Mouse (Mus musculus) intestine, embryonic 16.5 days (tissue): ENCODE data around the gene Selenoh. TPM values are rescaled to one million over a fixed set of nuclear protein-coding genes. Genes with fewer than 3 reads are reported as not detected.
A peak's percentile ranks its signal among the peaks of the same experiment; 100 is the strongest.

Experiments used
- ATAC-seq: fragments of 200-750 bp; cut with Nextera tagmentation; 2 replicates; pipeline ENCODE4 v1.8.0; 2017; ENCODE audit warnings: moderate TSS enrichment, moderate library complexity
- H3K27ac ChIP-seq: fragments of 300-500 bp; sonication (generic); 2 replicates; pipeline ENCODE4 v1.5.1; 2014; ENCODE audit warnings: mild to moderate bottlenecking, low read length
- H3K27me3 ChIP-seq: fragments of 300-500 bp; sonication (generic); replicated peaks from 2 replicates; pipeline ENCODE4 v1.6.1; 2014; ENCODE audit warnings: low read length, control low read depth, mixed read lengths; ENCODE audit not compliant: control insufficient read depth, insufficient read depth
- H3K36me3 ChIP-seq: fragments of 300-500 bp; sonication (generic); 2 replicates; pipeline ENCODE4 v1.6.1; 2014; ENCODE audit warnings: low read length, control low read depth; ENCODE audit not compliant: control insufficient read depth, insufficient read depth
- H3K4me1 ChIP-seq: fragments of 300-500 bp; sonication (generic); 2 replicates; pipeline ENCODE4 v1.6.1; 2014; ENCODE audit warnings: low read length, control low read depth, mixed read lengths; ENCODE audit not compliant: control insufficient read depth, insufficient read depth
- H3K4me2 ChIP-seq: fragments of 300-500 bp; sonication (generic); 2 replicates; pipeline ENCODE4 v1.6.1; 2014; ENCODE audit warnings: low read depth, low read length, control low read depth
- H3K4me3 ChIP-seq: fragments of 300-500 bp; sonication (generic); 2 replicates; pipeline ENCODE4 v1.5.1; 2014; ENCODE audit warnings: mild to moderate bottlenecking, low read length
- H3K9ac ChIP-seq: fragments of 300-500 bp; sonication (generic); 2 replicates; pipeline ENCODE4 v1.6.1; 2014; ENCODE audit warnings: low read depth, low read length
- H3K9me3 ChIP-seq: fragments of 300-500 bp; sonication (generic); 2 replicates; pipeline ENCODE4 v1.6.1; 2016; ENCODE audit warnings: low read length, control low read depth; ENCODE audit not compliant: control insufficient read depth
- WGBS: fragments of 180-500 bp; shearing (Covaris S2); extraction: QIAGEN DNeasy Blood & Tissue Kit; methylation state at CpG from one replicate; pipeline ENCODE4 v1.1.7; 2014; 5-methylcytosine and 5-hydroxymethylcytosine counted together
- polyA plus RNA-seq: library from polyadenylated mRNA; unstranded; fragments of >200 nt; fragmentation: Nextera tagmentation; extraction: Ambion mirVana; gene quantifications from 2 replicates; pipeline ENCODE4 v1.2.1, GENCODE M21; 2015

Gene Selenoh
- 184 and 206 TPM in 2 replicates for polyA plus RNA-seq

DNA sequence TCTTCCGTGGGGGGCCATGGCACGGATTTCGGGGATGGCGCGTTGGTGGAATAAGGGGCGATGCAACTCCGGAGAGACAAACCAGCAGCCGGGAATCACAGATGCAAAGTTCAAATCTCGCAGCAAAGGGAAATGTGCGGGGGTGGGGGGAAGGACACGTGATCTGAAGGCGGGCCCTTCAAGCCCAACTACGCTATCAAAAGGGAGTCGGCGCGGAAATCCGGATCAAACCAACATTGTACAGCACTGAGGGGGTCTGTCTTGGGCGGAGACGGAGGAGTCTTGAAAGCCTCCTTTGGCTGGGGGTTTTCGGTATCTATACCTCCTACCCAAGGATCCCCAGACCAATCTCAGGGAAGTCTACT, at the start of gene Selenoh:
Gene Selenoh (minus strand): TSS at position 202 of the 365 bp plus-strand sequence.
- H3K9ac ChIP-seq, result peak within 1 kb of the TSS; percentile 98
- H3K4me2 ChIP-seq, result peak within 1 kb of the TSS; percentile 71
- peak; percentile 95 for ATAC-seq
- H3K4me1 ChIP-seq, result peaks cover 8% of the 10 kb centered on the region
- H3K36me3 ChIP-seq, result no peaks in the 10 kb centered on the region
- H3K27ac ChIP-seq, result peak within 1 kb of the TSS; percentile 92
- H3K9me3 ChIP-seq, result no peaks in the 10 kb centered on the region
- peak within 1 kb of the TSS; percentile 97 for H3K4me3 ChIP-seq
- no peaks in the 10 kb centered on the region for H3K27me3 ChIP-seq
- under 1% methylated on average over 20 of the region's 20 CpGs for WGBS

DNA sequence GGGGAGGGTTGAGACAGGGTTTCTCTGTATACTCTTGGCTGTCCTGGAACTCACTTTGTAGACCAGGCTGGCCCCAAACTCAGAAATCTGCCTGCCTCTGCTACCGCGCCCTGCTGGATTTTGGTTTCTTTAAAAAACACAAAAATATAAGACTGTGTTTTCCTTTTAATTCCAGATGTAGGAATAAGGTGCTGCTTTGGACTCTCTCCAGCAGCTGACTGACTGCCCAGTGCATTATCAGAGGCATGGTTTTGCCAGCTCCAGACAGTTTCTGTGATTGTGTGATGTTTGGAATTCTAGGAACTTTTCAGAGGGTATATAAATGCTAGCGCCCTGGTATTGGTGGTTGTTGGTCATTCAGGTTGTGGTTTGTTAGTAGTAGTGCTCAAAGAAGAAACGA, 46.8 kb upstream of the Selenoh start:
- peaks cover 5% of the 10 kb centered on the region; the same call in 1 of the 2 replicates for H3K4me1 ChIP-seq
- H3K9ac ChIP-seq, result no peak overlapping the region
- no peaks in the 10 kb centered on the region for H3K9me3 ChIP-seq
- WGBS, result 97% methylated on average over 4 of the region's 4 CpGs
- H3K4me3 ChIP-seq, result no peak overlapping the region
- H3K27ac ChIP-seq, result no peak overlapping the region
- no peaks in the 10 kb centered on the region for H3K36me3 ChIP-seq
- ATAC-seq, result no peak
- no peaks in the 10 kb centered on the region for H3K27me3 ChIP-seq
- no peak overlapping the region for H3K4me2 ChIP-seq

DNA sequence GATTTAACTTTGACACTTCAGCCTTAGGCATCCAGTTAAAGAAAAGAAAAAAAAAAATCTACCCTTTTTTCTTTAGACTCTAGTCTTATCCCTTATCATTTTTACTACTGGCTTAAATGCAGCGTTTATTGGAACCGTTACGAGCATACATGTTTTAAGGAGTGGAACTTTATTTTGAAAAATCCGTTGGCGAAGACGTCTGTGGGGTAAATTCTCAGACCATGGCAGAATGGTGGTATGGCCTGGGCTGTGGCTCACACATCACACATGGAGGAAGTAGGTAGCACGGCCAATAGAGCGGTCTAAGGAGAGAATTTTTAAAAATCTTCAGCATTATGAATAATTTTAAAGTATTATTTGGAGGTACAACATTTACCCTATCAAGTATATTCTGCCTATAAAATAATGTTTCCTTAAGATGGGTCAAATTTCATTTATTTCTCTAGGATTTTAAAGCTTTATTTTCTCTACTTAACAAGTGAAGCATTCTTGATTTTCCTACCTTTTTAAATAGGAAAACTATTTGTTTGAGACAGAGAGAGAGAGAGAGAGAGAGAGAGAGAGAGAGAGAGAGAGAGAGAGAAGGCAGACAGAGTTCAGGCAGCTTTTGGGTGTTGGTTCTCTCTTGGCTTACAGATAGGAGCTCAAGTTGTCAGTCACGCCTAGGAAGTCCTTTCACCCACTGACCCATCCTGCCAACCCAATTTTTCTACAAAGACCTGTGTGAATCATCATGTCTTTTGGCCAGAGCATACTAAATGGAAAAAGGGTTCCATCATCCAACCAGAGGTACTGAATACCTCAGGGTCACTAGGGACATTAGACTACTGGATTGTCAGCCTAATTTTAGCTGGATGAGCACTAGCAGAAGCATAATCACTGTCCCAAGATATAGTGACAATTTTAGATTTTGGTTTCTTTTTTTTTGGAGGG, 46.1 kb upstream of the Selenoh start:
- peaks cover 5% of the 10 kb centered on the region; the same call in 1 of the 2 replicates for H3K4me1 ChIP-seq
- H3K27me3 ChIP-seq, result no peaks in the 10 kb centered on the region
- peak overlapping the region; percentile 80 for H3K4me3 ChIP-seq
- H3K9ac ChIP-seq, result peak overlapping the region; percentile 80
- ATAC-seq, result no peak
- H3K9me3 ChIP-seq, result no peaks in the 10 kb centered on the region
- H3K27ac ChIP-seq, result peak overlapping the region; percentile 91
- 29% methylated on average over 9 of the region's 9 CpGs for WGBS
- peak overlapping the region; percentile 83 for H3K4me2 ChIP-seq
- no peaks in the 10 kb centered on the region for H3K36me3 ChIP-seq

DNA sequence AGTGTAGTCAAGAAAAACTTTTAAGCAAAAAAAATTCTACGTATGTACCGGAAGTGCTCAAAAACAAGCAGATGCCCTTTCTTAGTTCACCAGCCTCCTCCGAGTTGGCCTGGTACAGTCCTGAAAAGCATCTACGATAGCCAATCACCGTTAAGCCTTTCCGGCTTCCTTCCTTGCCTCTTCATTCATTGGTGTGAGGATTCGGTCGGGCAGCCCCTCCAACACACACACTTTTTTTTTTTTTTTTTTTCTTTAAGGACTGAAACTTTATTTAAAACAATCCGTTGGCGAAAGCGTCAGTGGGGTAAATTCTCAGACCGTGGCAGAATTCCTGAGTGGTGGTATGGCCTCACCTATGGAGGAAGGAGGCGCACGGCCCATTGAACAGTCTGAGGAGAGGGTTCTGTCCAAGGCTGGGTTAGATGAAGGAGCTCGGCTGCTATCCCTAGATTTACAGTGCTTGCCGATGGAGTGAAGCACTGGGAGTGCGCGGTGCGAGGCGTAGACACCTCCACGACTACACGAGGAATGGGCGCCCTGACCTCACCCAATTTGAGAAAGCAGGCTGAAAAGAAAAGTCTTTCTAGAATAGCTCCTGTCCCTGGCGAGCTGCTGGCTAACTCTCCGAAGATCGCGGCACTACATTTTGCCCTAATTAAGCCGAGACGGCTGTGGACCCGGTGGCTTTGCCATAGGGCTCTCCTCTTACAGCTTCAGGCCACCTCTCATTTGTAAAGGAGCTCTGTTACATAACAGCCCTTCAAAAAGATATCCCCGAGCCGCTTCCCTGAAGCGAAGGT, 45.2 kb upstream of the Selenoh start:
- peak; percentile 95 for ATAC-seq
- Histone ChIP-seq H3K9ac (peak overlapping the region; percentile 95), H3K27ac (peak overlapping the region; percentile 98), H3K9me3 (no peaks in the 10 kb centered on the region), H3K27me3 (no peaks in the 10 kb centered on the region), H3K4me1 (peaks cover 5% of the 10 kb centered on the region; the same call in 1 of the 2 replicates), H3K4me3 (peak overlapping the region; percentile 80), H3K4me2 (peak overlapping the region; percentile 83), H3K36me3 (no peaks in the 10 kb centered on the region)
- WGBS, result under 1% methylated on average over 33 of the region's 33 CpGs

DNA sequence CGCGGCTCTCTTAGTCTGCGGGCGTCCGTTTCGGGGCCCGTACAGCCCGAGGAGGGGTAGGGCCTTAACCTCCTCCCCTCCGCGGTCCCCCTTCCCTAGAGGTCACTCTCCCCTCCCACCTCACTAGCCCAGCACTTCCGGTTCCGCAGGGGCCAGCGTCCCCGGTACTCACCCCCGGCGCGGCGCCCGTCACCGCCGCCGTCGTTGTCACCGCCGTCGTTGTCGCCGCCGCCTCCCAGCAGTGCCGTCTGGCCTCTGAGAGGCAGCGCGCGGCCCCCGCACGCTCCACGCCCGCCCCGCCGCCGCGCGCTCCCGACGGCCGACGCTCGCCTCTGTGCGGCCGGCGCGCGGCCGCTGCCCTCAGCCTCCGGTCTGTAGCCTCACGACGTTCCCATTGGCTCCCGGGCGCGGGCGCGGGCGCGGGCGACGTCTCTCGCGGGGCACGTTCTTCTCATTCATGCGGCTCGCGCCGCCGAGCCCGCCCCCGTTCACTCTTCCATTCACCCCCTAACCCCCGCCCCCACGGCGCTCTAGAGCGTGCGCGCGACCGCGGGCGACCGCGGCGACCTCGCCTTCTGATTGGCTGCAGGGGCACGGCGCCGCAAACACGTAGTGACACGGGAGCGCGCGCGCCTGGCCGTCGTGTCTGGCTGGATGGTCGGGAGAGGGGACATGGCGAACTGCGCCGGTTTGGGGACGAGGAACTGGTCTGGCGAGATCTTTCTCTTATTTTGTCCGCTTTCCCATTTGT, 44.4 kb upstream of the Selenoh start, which contains the start of gene Zdhhc5:
Gene Zdhhc5 (minus strand): TSS at position 370 of the 751 bp plus-strand sequence.
- H3K4me3 ChIP-seq, result peak within 1 kb of the TSS; percentile 80
- peak within 1 kb of the TSS; percentile 83 for H3K4me2 ChIP-seq
- no peaks in the 10 kb centered on the region for H3K9me3 ChIP-seq
- peak; percentile 95 for ATAC-seq
- H3K27me3 ChIP-seq, result no peaks in the 10 kb centered on the region
- H3K9ac ChIP-seq, result peak within 1 kb of the TSS; percentile 95
- H3K4me1 ChIP-seq, result peaks cover 5% of the 10 kb centered on the region; the same call in 1 of the 2 replicates
- WGBS, result under 1% methylated on average over 107 of the region's 107 CpGs
- H3K36me3 ChIP-seq, result no peaks in the 10 kb centered on the region; the same call in 1 of the 2 replicates
- peak within 1 kb of the TSS; percentile 98 for H3K27ac ChIP-seq

DNA sequence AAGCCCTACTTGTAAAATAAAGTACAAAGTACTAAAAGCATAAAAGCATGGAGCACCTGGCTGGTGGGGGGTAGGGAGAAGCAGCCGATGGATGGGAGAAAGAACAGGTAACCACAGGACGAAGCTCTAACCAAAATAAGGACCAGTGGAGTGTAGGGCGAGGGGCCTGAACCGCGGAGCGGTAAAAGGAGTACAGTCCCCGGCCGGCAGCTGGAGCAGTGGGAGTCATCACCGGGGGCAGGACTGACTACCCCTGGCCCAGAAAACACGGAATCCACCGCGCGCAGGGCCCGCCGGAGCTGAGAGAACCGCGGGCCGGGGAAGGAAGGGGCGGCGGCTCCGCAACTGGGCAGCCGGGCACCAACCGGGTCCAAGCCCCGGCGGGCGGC, 43.8 kb upstream of the Selenoh start:
- Histone ChIP-seq H3K4me3 (peak overlapping the region; percentile 80), H3K4me2 (peak overlapping the region; percentile 62), H3K27me3 (no peaks in the 10 kb centered on the region), H3K9me3 (no peaks in the 10 kb centered on the region), H3K4me1 (peaks cover 5% of the 10 kb centered on the region; the same call in 1 of the 2 replicates), H3K9ac (peak overlapping the region; percentile 95), H3K36me3 (no peaks in the 10 kb centered on the region; the same call in 1 of the 2 replicates), H3K27ac (peak overlapping the region; percentile 98)
- no peak; the same call in 1 of the 2 replicates for ATAC-seq
- WGBS, result 0% methylated on average over 26 of the region's 26 CpGs

DNA sequence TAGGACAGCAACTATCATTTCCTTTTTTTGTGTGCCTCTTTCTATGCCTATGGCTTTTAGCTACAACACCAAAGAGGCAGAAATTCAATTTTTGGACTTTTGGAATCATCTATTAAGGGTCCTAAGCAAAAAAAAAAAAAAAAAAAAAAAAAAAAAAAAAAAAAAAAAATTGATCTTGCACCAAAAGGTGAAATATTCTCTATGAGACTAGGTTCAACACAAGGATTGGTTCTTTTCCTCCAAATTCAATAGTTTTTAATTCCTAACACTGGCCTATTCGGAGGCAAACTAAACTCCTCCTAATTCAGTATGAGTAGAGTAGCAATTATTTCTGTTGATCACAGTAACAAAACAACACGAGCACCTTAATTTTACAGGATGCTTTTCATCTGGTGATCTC, 41.3 kb upstream of the Selenoh start:
- ATAC-seq, result no peak
- Histone ChIP-seq H3K36me3 (no peaks in the 10 kb centered on the region; the same call in 1 of the 2 replicates), H3K4me3 (no peak overlapping the region), H3K9me3 (no peaks in the 10 kb centered on the region), H3K4me2 (no peak overlapping the region), H3K4me1 (peaks cover 5% of the 10 kb centered on the region; the same call in 1 of the 2 replicates), H3K27ac (no peak overlapping the region), H3K9ac (no peak overlapping the region), H3K27me3 (no peaks in the 10 kb centered on the region)
- WGBS, result 96% methylated on average over 2 of the region's 2 CpGs

DNA sequence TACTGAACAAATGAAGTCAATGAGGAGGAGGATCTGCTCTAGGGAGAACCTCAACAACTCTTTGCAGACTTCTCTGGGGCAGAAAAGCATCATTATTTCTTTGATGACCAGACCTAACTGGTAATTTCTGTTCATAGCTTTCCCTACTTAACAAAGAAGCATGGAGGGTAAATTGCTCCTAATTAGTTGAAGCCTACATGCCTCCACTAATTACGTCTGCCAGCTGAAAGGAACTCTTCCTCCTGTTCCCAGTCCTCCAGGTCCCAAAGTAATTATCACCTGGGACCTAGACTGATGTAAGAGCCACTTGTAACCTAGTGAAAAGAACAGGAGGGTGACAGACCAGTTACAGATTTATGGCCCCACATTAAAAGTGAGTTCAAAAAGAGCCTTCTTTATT, 37.0 kb upstream of the Selenoh start:
- H3K9me3 ChIP-seq, result no peaks in the 10 kb centered on the region
- no peak overlapping the region for H3K4me3 ChIP-seq
- ATAC-seq, result no peak
- 62% methylated on average over 1 of the region's 1 CpGs for WGBS
- no peak overlapping the region for H3K4me2 ChIP-seq
- no peaks in the 10 kb centered on the region for H3K4me1 ChIP-seq
- no peaks in the 10 kb centered on the region; the same call in 1 of the 2 replicates for H3K36me3 ChIP-seq
- no peak overlapping the region for H3K9ac ChIP-seq
- no peak overlapping the region for H3K27ac ChIP-seq
- H3K27me3 ChIP-seq, result no peaks in the 10 kb centered on the region
